Mouse (Mus musculus) right cerebral cortex, postnatal 10 days (tissue): ENCODE measurements around the gene Plpp3.
"Not testable (repeated sequence)": the region's sequence is repeated elsewhere in the genome, so short reads cannot be mapped to it uniquely, and the experiment has no call there.

Experiments used
- DNase-seq, 2 experiments: peaks; one replicate each; pipeline ENCODE4 v3.0.0; 2021; ENCODE audit warnings: low spot score in 2 of 2

The Plpp3 gene

DNA sequence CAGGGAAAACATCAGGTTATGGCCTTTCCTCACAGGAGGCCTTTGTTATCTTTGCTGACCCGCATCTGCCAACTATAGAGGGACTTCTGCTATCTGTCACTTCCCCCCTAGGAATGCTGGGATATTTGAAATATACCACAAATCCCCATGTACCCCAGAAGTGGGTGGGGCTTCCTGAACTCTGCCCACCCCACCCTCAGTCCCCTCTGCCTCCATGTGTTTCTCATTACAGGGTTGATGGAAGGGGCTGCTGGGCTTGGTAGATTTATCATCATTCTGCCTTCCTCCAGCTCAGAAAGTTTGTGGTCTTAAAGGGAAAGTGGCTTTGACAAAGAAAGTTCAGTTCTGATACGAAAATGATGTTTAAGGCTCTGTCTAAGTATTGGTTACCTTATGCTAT lies 103.2 kb downstream of the Plpp3 start:
- no peak for DNase-seq

DNA sequence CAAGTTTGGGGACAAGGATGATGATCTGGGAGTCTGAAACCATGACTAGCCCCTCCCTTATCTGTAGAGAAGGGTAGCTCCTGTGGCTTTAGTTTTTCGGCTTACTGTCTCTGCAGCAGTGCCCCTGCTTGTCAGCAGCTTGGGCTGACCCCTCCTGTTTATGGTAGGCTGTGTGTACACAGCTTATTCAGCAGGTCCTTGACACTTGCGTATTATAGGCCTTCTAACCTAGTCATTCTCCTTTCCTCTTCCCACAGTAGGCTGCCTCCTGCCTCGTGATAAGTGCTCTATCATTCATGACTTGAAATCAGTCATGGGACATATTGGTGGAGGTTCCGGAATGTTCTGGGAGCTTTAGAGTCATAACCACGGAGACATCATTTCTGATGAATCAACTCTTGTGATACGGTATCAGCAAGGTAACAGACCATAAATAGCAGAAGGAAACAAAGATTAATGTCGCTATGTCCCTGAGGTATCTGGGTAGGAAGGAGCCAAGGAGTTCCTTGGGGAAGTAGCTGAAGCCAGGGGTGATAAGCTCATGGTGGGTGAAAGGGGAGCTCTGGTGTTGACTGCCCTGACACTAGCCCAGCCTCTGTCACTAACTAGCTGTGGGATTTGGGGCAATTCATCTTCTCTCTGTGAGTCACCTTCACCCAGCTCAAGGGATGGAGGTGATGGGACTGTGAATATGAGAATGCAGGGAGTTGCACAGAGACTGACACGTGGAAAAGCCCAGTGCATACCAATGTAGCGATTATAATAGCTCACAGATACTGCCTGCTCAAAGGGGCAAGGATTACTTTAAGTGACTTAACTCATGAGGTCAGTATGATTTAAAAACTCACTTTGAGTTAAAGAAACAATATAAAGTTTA lies 104.0 kb downstream of the Plpp3 start:
- no peak for DNase-seq

DNA sequence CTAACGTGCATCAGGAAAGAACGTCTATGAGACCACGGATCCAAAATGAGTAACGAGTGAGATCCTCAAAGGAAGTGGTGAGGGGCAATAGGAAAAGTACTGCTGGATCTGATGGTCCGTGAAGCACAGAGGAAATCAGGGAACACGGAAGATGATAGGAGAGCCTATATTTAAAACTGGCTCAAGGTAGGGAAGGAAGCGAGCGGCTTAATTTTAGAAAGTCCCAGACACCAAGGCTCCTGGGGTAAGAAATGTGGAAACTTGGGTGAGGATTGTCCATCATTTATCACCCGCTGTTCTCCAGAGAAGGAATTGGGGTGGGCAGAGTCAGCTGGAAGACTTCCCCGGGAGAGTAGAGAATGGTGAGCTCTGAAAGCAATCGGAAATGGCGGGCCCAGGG lies 105.2 kb downstream of the Plpp3 start:
- DNase-seq: no peak

DNA sequence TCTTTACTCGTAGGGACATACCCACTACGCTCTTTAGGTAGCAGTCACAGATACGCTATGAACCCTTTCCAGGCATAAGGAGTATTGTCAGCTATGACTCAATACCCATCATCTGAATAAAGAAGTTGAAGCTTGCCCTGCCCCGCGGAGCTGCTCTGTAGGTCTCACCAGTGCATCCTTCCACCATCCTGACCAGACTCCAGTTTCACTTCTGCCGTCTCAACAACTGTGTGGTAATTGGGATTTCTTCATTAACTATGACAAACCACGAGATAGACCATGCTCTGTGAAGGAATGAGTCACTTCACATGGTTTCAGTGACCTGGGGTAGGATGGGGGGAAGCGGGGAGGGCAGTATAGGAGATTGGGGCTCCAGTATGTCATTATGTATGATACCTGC lies 106.5 kb downstream of the Plpp3 start:
- DNase-seq: no peak

DNA sequence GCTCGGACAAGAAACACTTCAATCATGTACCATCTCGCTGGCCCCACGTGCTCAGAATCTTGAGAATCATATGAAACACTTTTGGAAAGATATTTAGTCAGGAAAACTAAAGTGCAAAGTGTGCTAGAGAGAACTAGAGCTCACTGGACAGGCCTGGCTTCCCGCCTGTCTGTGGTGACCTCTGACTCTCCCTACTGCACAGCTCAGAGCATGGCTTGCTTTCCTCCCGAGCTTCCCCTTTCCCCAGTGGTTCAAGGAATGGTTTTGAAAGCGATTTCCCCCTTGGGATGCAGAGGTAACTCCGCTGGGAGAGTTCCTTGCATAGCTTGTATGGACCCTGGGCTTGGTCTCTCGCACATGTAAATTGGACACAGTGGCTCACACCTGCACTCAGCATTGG lies 107.9 kb downstream of the Plpp3 start:
- DNase-seq: no peak

DNA sequence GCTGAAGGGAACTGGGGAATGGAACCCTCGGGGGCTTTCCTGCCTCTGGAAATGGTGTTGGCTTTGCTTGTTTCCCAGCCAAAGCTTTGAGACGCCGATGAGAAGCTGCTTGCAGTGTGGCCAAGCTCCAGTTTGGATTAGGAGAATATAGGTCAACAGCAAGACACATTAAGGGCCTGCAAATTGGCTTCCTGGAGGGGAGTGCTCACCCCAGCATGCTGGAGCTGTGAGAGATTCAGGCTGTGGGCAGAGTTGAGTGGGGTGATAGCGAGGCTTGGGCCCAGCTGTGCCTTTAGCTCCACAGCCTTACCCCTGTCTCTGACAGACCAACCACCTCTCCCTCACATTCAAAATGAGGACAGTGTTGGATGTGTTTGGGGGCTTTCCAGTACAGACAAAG lies 108.5 kb downstream of the Plpp3 start:
- DNase-seq: peak; percentile 44 to 59

DNA sequence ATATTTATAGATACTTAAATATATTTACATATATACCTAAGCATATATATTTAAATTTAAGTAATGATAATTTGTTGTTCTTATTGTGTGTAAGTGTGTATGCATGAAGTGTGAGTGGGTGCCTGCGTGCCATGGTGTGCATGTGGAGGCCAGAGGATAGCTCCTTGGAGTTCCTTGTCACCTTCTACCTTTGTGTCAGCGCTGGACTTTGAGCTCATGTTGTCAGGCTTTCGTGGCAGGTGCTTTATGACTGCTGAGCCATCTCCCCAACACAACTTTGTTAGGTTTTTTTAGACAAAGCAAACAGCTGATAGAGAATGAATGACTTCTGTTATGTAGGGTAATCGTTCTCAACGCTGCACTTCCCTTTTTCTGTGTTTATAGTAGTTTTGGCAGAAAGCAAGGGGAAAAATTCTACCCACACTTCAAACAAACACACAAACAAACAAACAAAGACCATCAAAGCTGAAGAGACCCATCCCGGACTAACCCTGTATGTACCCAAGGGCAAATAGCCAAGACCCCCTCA lies 111.1 kb downstream of the Plpp3 start:
- DNase-seq: no peak

DNA sequence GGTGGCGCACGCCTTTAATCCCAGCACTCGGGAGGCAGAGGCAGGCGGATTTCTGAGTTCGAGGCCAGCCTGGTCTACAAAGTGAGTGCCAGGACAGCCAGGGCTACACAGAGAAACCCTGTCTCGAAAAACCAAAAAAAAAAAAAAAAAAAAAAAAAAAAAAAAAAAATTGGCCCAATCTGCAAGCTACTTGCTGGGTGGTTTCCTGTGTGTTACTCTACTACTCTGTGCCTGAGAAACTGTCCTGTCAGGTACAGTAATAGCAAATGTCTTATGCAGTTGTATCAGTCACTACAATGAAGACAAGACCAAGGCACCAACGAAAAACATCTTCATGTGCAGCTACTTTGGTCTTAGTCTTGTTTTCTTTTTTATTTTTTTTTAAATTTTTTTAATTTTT lies 112.3 kb downstream of the Plpp3 start:
- not testable (repeated sequence) for DNase-seq

DNA sequence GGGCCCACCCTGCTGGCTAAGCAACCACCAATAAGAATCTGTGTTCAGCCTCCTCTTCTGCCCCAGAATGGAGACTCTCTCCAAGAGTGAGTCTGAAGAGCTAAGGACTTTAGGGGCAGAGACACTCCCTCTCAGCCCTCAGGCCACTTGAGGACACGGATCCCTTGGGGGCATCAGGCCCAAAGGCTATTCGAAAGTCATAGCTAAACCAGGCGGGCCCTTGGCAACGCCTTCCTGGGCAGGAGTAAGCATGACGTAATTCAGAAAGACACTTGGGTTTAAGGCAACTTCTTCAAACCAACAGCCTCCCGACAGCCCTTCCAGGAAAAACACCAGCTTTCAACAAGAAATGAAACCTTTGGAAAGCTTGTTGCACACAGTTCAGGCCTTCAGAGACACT lies 114.0 kb downstream of the Plpp3 start:
- DNase-seq: no peak

DNA sequence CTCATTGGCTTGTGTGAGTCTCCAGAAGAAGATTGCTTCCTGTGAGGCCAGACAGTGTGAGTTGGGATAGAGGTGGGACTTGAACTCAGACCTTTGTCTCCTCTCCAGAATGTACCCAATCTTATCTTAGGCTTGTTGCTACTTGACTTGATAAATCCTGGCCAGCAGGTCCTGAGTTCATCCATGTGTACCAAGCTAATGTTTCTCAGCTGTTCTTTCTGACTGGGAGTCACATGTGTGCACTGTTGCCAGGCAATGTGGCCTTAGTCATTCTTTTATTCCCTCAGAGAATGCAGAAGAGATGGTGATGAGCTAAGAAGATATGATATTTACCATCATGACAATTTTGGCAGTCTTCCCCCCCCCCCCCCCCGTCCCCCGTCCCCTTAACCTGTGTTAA lies 115.9 kb downstream of the Plpp3 start:
- DNase-seq: no peak

DNA sequence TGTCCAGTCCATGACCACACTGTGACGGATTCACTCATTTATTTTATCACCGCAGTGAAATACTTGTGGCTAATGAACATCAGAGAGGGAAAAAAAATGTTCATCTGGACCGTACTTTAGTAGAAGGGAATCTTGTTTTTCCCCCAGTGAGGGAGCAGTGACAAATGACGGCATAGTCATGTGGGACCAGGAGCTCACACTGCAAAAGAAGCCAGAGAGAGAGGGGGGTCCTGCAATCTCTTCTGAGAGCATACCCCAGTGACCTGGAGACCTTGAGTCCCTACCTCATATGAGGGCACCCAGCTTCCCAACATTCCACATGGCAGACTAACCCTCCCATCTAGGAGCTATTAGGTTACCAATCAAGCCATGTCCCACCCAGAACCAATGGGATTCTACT lies 116.3 kb downstream of the Plpp3 start:
- no peak for DNase-seq

DNA sequence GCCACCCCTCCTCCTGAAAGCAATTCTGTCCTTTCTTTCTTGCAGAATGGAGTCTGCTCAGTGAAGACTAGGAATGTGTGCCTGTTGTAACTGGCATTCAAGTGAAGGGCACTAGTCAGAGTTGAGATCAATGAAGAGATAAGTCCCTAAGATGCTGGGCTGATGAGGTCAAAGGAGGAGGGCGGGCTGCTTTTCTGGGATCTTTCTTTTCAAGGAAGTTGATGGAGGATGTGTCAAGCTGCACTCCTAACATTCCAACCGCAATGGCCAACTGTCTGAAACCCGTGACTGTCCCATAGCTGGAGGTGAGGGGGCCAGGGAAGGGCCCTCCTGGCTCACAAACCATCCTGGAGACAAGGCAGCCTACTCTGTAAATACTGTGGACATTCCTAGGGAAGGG lies 118.5 kb downstream of the Plpp3 start:
- DNase-seq: no peak

DNA sequence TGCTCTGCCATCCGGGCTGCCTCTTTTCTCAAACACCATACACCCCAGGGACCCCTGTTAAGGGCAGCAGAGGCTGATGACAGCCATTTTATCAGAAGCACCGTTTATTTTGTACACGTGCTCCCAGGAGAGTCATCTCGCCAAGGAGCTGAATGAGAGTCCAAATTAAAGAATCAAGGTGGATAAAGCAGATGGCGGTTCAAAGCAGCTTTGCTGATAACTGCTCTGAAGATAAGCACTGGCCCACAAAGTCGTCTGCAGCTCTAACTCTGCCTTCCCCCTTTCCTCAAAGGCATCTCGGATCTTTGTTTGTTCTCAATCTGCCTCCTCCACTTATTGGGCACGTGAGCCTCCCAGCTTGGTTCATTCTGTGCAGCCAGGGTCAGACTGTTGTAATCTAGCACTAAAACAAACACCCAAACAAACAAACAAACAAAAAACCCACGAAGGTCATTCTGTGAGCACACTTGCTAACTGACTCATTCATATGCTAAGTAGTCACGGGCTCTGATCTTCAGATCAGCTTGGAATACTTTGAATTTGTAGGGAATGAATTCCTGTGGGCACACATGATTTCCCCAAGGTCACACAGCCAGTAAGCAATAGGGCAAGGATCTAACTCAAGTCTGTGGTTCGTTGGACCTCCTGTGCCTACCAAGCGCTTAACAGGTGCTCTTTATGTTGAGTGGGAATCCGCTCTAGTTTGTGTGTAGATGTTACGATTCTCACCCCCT lies 119.1 kb downstream of the Plpp3 start:
- no peak for DNase-seq

DNA sequence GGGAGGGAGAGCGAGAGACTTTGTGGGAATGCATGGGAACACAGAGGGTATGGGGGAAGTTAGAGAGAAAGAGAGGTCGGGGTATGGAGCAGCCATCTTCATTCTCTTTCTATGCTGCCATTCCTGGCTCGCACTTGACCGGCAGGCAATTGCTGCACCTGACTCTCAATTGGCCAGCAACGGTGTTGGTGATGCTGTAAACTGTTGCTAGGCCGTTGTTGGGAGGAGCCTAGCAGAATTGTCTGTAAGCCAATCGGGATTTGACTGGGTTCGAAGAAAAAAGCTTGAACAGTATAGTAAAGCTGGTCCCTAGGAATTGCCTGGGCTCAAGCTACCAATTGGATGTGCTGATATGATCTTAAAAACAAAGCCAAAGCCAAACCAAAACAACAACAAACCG lies 121.0 kb downstream of the Plpp3 start:
- no peak for DNase-seq

DNA sequence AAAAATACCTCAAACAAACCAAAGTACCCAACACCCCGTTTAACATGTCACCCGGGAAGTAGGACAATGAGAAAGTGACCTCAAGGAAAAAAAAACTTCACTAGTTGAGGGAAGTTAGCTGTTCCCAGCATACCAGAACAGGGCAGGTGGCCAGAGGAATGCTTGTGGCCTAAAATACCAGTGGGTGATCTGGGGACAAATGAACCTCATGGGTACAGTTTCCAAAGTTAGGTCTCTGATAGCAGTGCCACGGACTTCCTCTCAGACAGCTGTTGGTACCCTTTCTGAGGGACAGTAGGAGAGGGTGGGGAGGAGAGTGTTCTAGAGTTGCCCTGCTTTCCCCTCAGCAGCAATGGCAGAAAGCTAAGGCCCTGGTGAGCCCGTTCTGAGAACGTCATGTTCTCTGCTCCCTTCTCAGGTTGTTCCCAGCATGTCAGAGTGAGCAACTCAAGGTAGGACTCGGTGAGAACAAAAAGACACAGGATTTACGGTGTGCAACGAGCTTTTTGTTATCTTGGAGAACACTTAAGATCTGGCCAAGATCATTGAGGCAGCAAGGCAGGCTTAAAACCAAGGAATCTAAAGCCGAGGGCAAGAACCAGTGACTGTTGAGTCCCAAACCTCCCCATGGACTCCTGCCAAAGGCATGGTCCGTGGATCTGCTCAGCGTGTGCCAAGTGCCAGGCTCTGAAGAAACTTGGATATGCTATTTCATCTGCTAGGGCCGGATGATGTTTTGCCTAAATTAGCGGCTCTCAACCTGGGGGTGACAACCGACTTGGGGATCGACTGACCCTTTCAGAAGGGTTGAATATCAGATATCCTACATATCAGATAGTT lies 121.6 kb downstream of the Plpp3 start:
- no peak for DNase-seq

DNA sequence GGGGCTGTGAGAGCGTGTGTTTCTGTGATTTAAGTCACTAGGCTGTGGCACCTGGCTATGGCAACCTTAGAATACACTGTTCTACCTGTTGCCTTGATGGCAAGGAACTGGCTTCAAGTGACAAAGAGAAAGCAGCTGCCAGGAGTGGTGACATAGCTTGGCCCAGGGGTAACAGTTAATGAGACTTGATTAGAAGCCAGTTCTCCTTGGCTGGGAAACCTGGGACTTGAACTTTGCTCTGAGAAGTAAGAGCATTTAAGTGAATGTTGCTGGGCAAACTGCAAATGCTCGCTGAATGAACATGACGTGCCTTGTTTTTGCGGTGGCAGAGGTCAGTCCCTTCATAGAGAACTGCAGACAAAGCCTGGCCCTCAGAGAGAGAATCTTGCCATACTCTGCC lies 122.7 kb downstream of the Plpp3 start:
- DNase-seq: no peak

DNA sequence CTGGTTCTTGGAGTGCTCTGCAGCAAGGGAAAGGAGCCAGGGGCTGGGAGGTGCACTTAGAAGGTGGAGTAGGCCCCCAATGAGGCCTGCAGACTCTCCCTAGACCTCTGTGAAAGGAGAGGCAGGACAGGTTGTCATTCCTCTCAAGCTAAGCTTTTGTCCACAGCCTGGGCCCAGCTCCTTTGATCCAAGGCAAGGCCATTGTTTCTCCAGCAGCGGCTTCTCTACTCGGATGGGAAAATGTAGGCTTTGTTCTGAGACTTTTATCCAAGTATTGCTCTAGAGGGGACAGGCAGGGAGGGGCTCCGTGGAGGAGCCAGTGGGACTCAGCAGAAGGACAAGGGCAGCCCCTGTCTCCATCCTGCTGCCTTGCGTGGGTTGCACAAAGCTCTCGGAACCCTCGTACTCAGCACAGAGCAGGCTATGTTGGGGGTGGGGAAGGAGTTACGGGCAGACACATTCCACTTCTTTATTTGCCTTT lies 124.6 kb downstream of the Plpp3 start:
- peak; percentile 28 to 32 for DNase-seq
